Mouse (Mus musculus): ENCODE measurements at regions not wholly inside any gene's neighbourhood (a gene's known extent, or its start where the extent isn't known, plus 50 kb on each side); places are given as distances from the start of the nearest gene placed in this dataset.

DNA sequence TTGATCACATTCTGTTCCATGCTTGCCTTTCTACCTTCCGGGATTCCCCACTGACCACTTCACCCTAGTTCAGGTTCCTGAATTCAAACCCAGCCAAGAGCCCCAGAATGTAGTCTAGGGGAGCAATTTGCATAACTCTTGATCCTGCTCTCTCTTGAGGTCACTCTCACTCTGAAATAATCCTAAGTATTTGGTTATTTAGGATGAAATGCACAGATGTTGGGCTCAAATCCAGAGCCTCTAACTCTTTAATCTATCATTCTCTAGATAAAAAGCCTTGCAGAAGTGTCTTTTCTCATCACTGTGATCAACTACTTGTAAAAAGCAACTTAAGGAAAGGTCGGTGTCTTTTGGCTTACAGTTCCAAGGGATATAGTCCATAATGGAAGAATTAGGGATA is 57.4 kb upstream of the Ccn6 start:
- TF ChIP-seq CTCF (IDR thresholded peaks at IDR 0.05; ENCODE audit: low read depth, low read length) (no peak), POLR2A (IDR thresholded peaks at IDR 0.05; ENCODE audit: insufficient read depth, low read length) (no peak), EP300 (IDR thresholded peaks at IDR 0.05; ENCODE audit: insufficient read depth, low read depth, low read length) (no peak)
- H3K9ac ChIP-seq (ENCODE audit: low read depth, poor library complexity, severe bottlenecking) = no peak overlapping the region
- H3K27ac ChIP-seq (ENCODE audit: insufficient read depth, low read length) = no peak overlapping the region
- H3K36me3 ChIP-seq (ENCODE audit: control insufficient read depth, insufficient read depth, low read length, poor library complexity, severe bottlenecking) = no peaks in the 10 kb centered on the region
- H3K4me3 ChIP-seq (ENCODE audit: low read depth, low read length) = no peak overlapping the region
- H3K9me3 ChIP-seq (replicated peaks; ENCODE audit: control insufficient read depth, insufficient read depth, low read length, poor library complexity, severe bottlenecking) = peaks cover 22% of the 10 kb centered on the region
- no peaks in the 10 kb centered on the region for H3K27me3 ChIP-seq (ENCODE audit: control insufficient read depth, insufficient read depth, low read length, poor library complexity, severe bottlenecking)
- peaks cover 6% of the 10 kb centered on the region for H3K4me1 ChIP-seq (ENCODE audit: control insufficient read depth, insufficient read depth, low read length)

DNA sequence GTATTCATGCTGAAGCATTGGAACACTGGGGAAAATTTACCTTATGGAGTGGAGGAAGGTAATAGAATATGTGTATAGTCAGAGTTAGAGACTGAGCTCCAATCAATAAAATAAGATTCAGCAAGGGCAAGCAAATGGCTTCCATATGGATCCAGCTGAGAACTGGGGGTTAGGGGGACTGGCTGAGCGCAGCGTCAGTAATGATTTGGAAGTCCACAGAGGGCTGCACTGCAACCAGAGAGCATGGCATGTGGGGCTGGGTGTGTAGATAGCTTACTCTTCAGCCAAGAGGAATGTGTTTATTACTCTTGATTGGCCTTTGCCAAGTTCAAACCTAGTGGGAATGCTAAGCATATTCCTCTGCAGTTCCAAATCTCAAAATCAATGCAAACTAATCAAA is 55.8 kb upstream of the Ccn6 start:
- Histone ChIP-seq H3K27ac (ENCODE audit: insufficient read depth, low read length) (no peak overlapping the region), H3K27me3 (ENCODE audit: control insufficient read depth, insufficient read depth, low read length, poor library complexity, severe bottlenecking) (no peaks in the 10 kb centered on the region), H3K4me3 (ENCODE audit: low read depth, low read length) (no peak overlapping the region), H3K9ac (ENCODE audit: low read depth, poor library complexity, severe bottlenecking) (no peak overlapping the region), H3K9me3 (replicated peaks; ENCODE audit: control insufficient read depth, insufficient read depth, low read length, poor library complexity, severe bottlenecking) (peaks cover 22% of the 10 kb centered on the region), H3K4me1 (ENCODE audit: control insufficient read depth, insufficient read depth, low read length) (peaks cover 4% of the 10 kb centered on the region), H3K36me3 (ENCODE audit: control insufficient read depth, insufficient read depth, low read length, poor library complexity, severe bottlenecking) (no peaks in the 10 kb centered on the region)
- TF ChIP-seq CTCF (IDR thresholded peaks at IDR 0.05; ENCODE audit: low read depth, low read length) (no peak), EP300 (IDR thresholded peaks at IDR 0.05; ENCODE audit: insufficient read depth, low read depth, low read length) (no peak), POLR2A (IDR thresholded peaks at IDR 0.05; ENCODE audit: insufficient read depth, low read length) (no peak)

DNA sequence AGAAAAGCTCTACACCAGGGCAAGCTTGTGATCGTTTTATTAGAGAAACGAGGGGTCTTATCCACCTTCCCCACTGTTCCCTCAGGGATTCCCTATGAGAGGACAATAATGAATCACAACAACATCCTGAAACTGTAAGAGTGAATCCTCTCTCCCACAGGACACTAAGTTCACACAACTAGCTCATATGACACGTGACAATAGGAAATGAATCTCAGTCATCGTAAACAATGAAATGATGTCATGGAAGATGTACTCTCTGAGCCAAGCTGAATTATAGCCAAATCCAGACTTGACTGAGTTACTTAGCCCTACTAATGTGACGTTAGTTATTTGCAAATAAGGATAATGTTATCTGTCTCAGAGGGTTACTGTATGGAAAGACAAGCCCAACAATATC is 54.6 kb upstream of the Ccn6 start:
- TF ChIP-seq CTCF (IDR thresholded peaks at IDR 0.05; ENCODE audit: low read depth, low read length) = no peak
- TF ChIP-seq EP300 (IDR thresholded peaks at IDR 0.05; ENCODE audit: insufficient read depth, low read depth, low read length) = no peak
- TF ChIP-seq POLR2A (IDR thresholded peaks at IDR 0.05; ENCODE audit: insufficient read depth, low read length) = no peak

DNA sequence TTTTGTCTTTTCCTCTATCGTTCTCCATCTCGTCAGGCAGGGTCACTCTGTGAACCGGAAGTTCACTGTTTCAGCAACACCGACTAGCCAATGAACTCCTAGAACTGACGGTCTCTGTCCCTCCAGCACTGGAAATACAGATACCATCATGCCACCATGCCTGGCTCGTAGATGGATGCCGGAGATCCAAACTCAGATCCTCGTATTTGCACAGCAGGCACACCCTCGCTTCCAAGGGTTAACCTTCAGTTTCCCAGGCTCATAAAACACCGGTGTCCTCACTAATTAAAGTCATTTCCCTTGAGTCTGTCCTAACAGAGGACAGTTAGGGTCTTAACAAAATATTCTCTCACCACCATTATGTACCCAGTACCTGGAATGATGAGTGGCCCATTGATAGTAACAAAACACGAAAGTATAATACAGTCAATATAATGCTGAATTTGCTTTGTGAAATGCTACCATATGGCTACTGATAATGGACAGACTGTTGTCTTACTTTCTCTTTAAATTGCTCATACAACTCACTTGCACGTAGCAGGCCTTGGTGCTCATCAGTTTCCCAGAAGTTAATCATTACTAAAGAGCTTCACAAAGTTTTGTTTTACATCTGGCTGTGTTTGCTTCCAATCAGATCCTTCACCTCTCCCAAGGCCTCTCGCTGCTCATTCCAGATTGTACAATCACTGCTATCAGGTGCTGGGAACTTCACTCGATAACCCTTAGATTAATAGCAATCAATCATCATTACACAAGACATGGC is 52.7 kb upstream of the Ccn6 start:
- Histone ChIP-seq H3K4me1 (ENCODE audit: control insufficient read depth, insufficient read depth, low read length) (no peaks in the 10 kb centered on the region), H3K9ac (ENCODE audit: low read depth, poor library complexity, severe bottlenecking) (no peak overlapping the region), H3K27me3 (ENCODE audit: control insufficient read depth, insufficient read depth, low read length, poor library complexity, severe bottlenecking) (no peaks in the 10 kb centered on the region), H3K4me3 (ENCODE audit: low read depth, low read length) (no peak overlapping the region), H3K36me3 (ENCODE audit: control insufficient read depth, insufficient read depth, low read length, poor library complexity, severe bottlenecking) (no peaks in the 10 kb centered on the region), H3K27ac (ENCODE audit: insufficient read depth, low read length) (no peak overlapping the region), H3K9me3 (replicated peaks; ENCODE audit: control insufficient read depth, insufficient read depth, low read length, poor library complexity, severe bottlenecking) (peaks cover 8% of the 10 kb centered on the region)
- no peak for TF ChIP-seq CTCF (IDR thresholded peaks at IDR 0.05; ENCODE audit: low read depth, low read length)
- TF ChIP-seq POLR2A (IDR thresholded peaks at IDR 0.05; ENCODE audit: insufficient read depth, low read length) = no peak
- TF ChIP-seq EP300 (IDR thresholded peaks at IDR 0.05; ENCODE audit: insufficient read depth, low read depth, low read length) = no peak

More for the DNA sequence above, 54.6 kb upstream of the Ccn6 start:
- no peaks in the 10 kb centered on the region for H3K36me3 ChIP-seq (ENCODE audit: control insufficient read depth, insufficient read depth, low read length, poor library complexity, severe bottlenecking)
- no peaks in the 10 kb centered on the region for H3K27me3 ChIP-seq (ENCODE audit: control insufficient read depth, insufficient read depth, low read length, poor library complexity, severe bottlenecking)
- no peak overlapping the region for H3K27ac ChIP-seq (ENCODE audit: insufficient read depth, low read length)
- peaks cover 19% of the 10 kb centered on the region for H3K9me3 ChIP-seq (replicated peaks; ENCODE audit: control insufficient read depth, insufficient read depth, low read length, poor library complexity, severe bottlenecking)
- H3K9ac ChIP-seq (ENCODE audit: low read depth, poor library complexity, severe bottlenecking) = no peak overlapping the region
- no peaks in the 10 kb centered on the region for H3K4me1 ChIP-seq (ENCODE audit: control insufficient read depth, insufficient read depth, low read length)
- no peak overlapping the region for H3K4me3 ChIP-seq (ENCODE audit: low read depth, low read length)

DNA sequence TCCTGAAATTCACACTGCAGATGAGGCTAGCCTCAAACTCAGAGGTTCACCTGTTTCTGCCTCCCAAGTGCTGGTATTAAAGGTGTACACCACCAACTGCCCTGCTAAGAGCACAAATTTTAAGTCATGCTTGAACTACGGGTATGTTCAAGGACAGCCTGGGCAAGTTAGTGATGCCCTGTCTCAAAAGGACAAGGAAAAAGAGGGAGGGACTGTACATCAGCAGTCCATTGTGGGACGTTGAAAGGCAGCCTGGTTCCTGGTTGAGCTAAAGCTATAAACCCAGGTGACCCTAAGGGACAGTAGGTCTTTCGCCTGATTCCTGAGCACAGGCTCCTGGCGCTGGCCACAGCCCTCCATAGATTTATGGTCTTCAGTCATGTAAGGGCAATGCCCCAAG is 51.0 kb upstream of the Ccn6 start:
- Histone ChIP-seq H3K27ac (ENCODE audit: insufficient read depth, low read length) (no peak overlapping the region), H3K27me3 (ENCODE audit: control insufficient read depth, insufficient read depth, low read length, poor library complexity, severe bottlenecking) (no peaks in the 10 kb centered on the region), H3K9me3 (replicated peaks; ENCODE audit: control insufficient read depth, insufficient read depth, low read length, poor library complexity, severe bottlenecking) (no peaks in the 10 kb centered on the region; the same call in none of the 2 replicates), H3K4me1 (ENCODE audit: control insufficient read depth, insufficient read depth, low read length) (no peaks in the 10 kb centered on the region), H3K9ac (ENCODE audit: low read depth, poor library complexity, severe bottlenecking) (no peak overlapping the region), H3K4me3 (ENCODE audit: low read depth, low read length) (no peak overlapping the region), H3K36me3 (ENCODE audit: control insufficient read depth, insufficient read depth, low read length, poor library complexity, severe bottlenecking) (no peaks in the 10 kb centered on the region)
- TF ChIP-seq CTCF (IDR thresholded peaks at IDR 0.05; ENCODE audit: low read depth, low read length) = no peak
- no peak for TF ChIP-seq EP300 (IDR thresholded peaks at IDR 0.05; ENCODE audit: insufficient read depth, low read depth, low read length)
- no peak for TF ChIP-seq POLR2A (IDR thresholded peaks at IDR 0.05; ENCODE audit: insufficient read depth, low read length)

All from ES-Bruce4 (cell line).